10 mouse cellular contexts compared by ENCODE assay signal in the genomic region with DNA sequence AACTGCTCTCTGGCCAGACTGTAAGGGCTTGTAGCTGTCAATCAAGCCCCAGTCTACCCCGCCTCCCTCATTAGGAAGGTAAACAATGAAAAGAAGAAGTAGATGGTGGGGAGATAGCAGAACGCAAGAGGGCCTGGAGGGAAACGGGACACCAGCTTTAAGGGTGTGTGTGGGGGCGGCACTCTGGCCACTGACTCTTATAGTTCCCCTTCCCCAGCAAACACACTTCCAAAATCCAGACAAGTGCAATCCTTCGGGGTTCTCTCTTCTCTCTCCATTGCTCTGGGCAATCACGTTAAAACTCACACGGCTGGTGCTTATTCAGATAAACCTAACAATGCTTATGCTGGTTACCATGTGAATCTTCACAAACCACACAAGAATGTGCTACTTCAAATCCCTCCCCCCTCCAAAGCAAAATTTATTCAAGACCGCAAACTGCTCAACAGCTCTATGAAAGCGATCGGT. TPM values are rescaled to one million over a fixed set of nuclear protein-coding genes. Genes with fewer than 3 reads are reported as not detected.
A peak's percentile ranks its signal among the peaks of the same experiment; 100 is the strongest.
DNase-seq lines count a peak whose midpoint lies in the region; ATAC-seq lines count a peak whose summit lies in the region.
"Had no signal": no experiment of that assay in that cellular context is flagged by ENCODE, and none has a peak within 500 bp of the region (broad histone marks: within the 10 kb centered on the region; RNA-seq: fewer than 3 reads in every experiment).

No protein-coding gene starts in this region.

- 0 out of 2 replicates have a peak, but pooled peaks cover 2% of the 10 kb centered on the region for H3K36me3 ChIP-seq in neural tube, embryonic 15.5 days
- no peaks in the 10 kb centered on the region for H3K36me3 ChIP-seq in embryonic facial prominence, embryonic 11.5 days (replicated peaks; ENCODE audit: control insufficient read depth, insufficient read depth, low read depth, low read length)
- H3K36me3 ChIP-seq in limb, embryonic 10.5 days: no peaks in the 10 kb centered on the region
- H3K36me3 ChIP-seq in splenic B cell, adult 2 months (ENCODE audit: control insufficient read depth, insufficient read depth, low read length, poor library complexity, severe bottlenecking): no peaks in the 10 kb centered on the region

- ATAC-seq in neural tube, embryonic 15.5 days (ENCODE audit: low FRiP score): no peak
- no peak; the same call in 1 of the 2 replicates for ATAC-seq in embryonic facial prominence, embryonic 11.5 days (replicated peaks; ENCODE audit: insufficient number of reproducible peaks, low FRiP score, low TSS enrichment, low read depth)
- no peak for ATAC-seq in frontal cortex, adult (ENCODE audit: low TSS enrichment)

- peak; percentile 43 for DNase-seq in neural tube, embryonic 10.5 days (ENCODE audit: extremely low spot score, low spot score)
- DNase-seq in embryonic facial prominence, embryonic 11.5 days (ENCODE audit: low spot score): peak; percentile 41
- peak; percentile 37 for DNase-seq in limb, embryonic 10.5 days (ENCODE audit: low spot score)
- DNase-seq in splenic B cell, adult 2 months (ENCODE audit: low read depth, low spot score): peak; percentile 50
- DNase-seq in MN1 (ENCODE audit: low spot score): no peak
- no peak for DNase-seq in urinary bladder, postnatal 4 days (ENCODE audit: low spot score in 2 of 2)
- DNase-seq: thymus, postnatal 36 days had no signal

- H3K27me3 ChIP-seq in neural tube, embryonic 15.5 days (replicated peaks): peaks cover 74% of the 10 kb centered on the region
- H3K27me3 ChIP-seq in embryonic facial prominence, embryonic 11.5 days (ENCODE audit: control insufficient read depth, insufficient read depth, low read length): peaks cover 36% of the 10 kb centered on the region
- peaks cover 82% of the 10 kb centered on the region for H3K27me3 ChIP-seq in limb, embryonic 10.5 days (ENCODE audit: low read depth, poor library complexity, severe bottlenecking)
- peaks cover 5% of the 10 kb centered on the region for H3K27me3 ChIP-seq in splenic B cell, adult 2 months (ENCODE audit: control insufficient read depth, insufficient read depth, low read length, poor library complexity, severe bottlenecking)

- 0 out of 2 replicates have a peak, but pooled peaks cover 4% of the 10 kb centered on the region for H3K4me1 ChIP-seq in neural tube, embryonic 15.5 days
- H3K4me1 ChIP-seq in embryonic facial prominence, embryonic 11.5 days (ENCODE audit: control insufficient read depth, insufficient read depth, low read length): peaks cover 3% of the 10 kb centered on the region; the same call in 1 of the 2 replicates
- peaks cover 27% of the 10 kb centered on the region for H3K4me1 ChIP-seq in limb, embryonic 10.5 days

- H3K4me3 ChIP-seq in neural tube, embryonic 15.5 days (replicated peaks): no peak overlapping the region
- H3K4me3 ChIP-seq in embryonic facial prominence, embryonic 11.5 days (ENCODE audit: low read depth, low read length): no peak overlapping the region
- H3K4me3 ChIP-seq in limb, embryonic 10.5 days: no peak overlapping the region
- H3K4me3 ChIP-seq: myocyte had no signal

- no peak overlapping the region for H3K9ac ChIP-seq in neural tube, embryonic 15.5 days (replicated peaks)
- no peak overlapping the region for H3K9ac ChIP-seq in embryonic facial prominence, embryonic 11.5 days (replicated peaks; ENCODE audit: low read length)

- H3K27ac ChIP-seq in neural tube, embryonic 15.5 days (replicated peaks): no peak overlapping the region
- H3K27ac ChIP-seq in embryonic facial prominence, embryonic 11.5 days (replicated peaks; ENCODE audit: low read depth, low read length): 0 out of 2 replicates have a peak overlapping the region, but pooled peaks have one; percentile 5
- no peak overlapping the region for H3K27ac ChIP-seq in limb, embryonic 10.5 days

- 9% methylated on average over 10 of the region's 10 CpGs for WGBS in neural tube, embryonic 15.5 days
- under 1% methylated on average over 10 of the region's 10 CpGs for WGBS in embryonic facial prominence, embryonic 11.5 days
- WGBS in limb, embryonic 10.5 days: under 1% methylated on average over 10 of the region's 10 CpGs

- H3K9me3 ChIP-seq in neural tube, embryonic 15.5 days (replicated peaks): no peaks in the 10 kb centered on the region
- no peaks in the 10 kb centered on the region for H3K9me3 ChIP-seq in embryonic facial prominence, embryonic 11.5 days (replicated peaks; ENCODE audit: control insufficient read depth, low read length)
- no peaks in the 10 kb centered on the region for H3K9me3 ChIP-seq in limb, embryonic 10.5 days (replicated peaks)

- no peak overlapping the region for H3K4me2 ChIP-seq in neural tube, embryonic 15.5 days
- peak overlapping the region; percentile 25; the same call in 1 of the 2 replicates for H3K4me2 ChIP-seq in embryonic facial prominence, embryonic 11.5 days (ENCODE audit: low read depth, low read length)

RNA-seq across cellular contexts. Expression of a gene that starts 5.5 kb away (rescaled TPM):
- polyA plus RNA-seq in neural tube, embryonic 15.5 days (2015; fragmentation: Nextera tagmentation; extraction: Ambion mirVana): not detected in 2 replicates
- polyA plus RNA-seq in embryonic facial prominence, embryonic 11.5 days (2014; fragmentation: Nextera tagmentation; extraction: Ambion mirVana): 5.9 and 9.4 TPM in 2 replicates
- 0.14 and 0.15 TPM in 2 replicates for polyA plus RNA-seq in limb, embryonic 10.5 days (2016; fragmentation: Nextera tagmentation; extraction: Ambion mirVana)

Comparison
In these comparisons a context has a peak if more than half of its experiments do, and no peak if none do; other contexts are left out.
1. DNase-seq: peak in neural tube, embryonic 10.5 days (single experiment), embryonic facial prominence, embryonic 11.5 days (single experiment), limb, embryonic 10.5 days (single experiment) and splenic B cell, adult 2 months (single experiment); none in MN1 (single experiment) and urinary bladder, postnatal 4 days (0 of 2).